Comparison of ENCODE assay signal across 9 mouse cellular contexts in genomic region chr6:127064815-127065214, GRCm38 (mm10). TPM values are rescaled to one million over a fixed set of nuclear protein-coding genes. Genes with fewer than 3 reads are reported as not detected.
A peak's percentile ranks its signal among the peaks of the same experiment; 100 is the strongest.
DNase-seq lines count a peak whose midpoint lies in the region; ATAC-seq lines count a peak whose summit lies in the region.
"Had no signal": no experiment of that assay in that cellular context is flagged by ENCODE, and none has a peak within 500 bp of the region (broad histone marks: within the 10 kb centered on the region; RNA-seq: fewer than 3 reads in every experiment).

No protein-coding gene starts in this region.

- no peak; the same call in 1 of the 2 replicates for ATAC-seq in kidney, embryonic 15.5 days (replicated peaks; ENCODE audit: low FRiP score)
- no peak for ATAC-seq in embryonic facial prominence, embryonic 14.5 days (ENCODE audit: low read depth)
- ATAC-seq in hindbrain, embryonic 16.5 days: no peak
- no peak for ATAC-seq in midbrain, embryonic 14.5 days (ENCODE audit: low FRiP score, low TSS enrichment)

- no peaks in the 10 kb centered on the region for H3K36me3 ChIP-seq in kidney, embryonic 15.5 days
- H3K36me3 ChIP-seq in embryonic facial prominence, embryonic 14.5 days (ENCODE audit: control insufficient read depth, insufficient read depth, low read length): no peaks in the 10 kb centered on the region
- no peaks in the 10 kb centered on the region for H3K36me3 ChIP-seq in hindbrain, embryonic 16.5 days (ENCODE audit: control insufficient read depth, insufficient read depth, low read length)
- H3K36me3 ChIP-seq in midbrain, embryonic 14.5 days (ENCODE audit: control insufficient read depth, insufficient read depth, low read length): no peaks in the 10 kb centered on the region

- no peak overlapping the region for H3K27ac ChIP-seq in kidney, embryonic 15.5 days
- H3K27ac ChIP-seq in embryonic facial prominence, embryonic 14.5 days (replicated peaks; ENCODE audit: low read depth, low read length): no peak overlapping the region
- no peak overlapping the region for H3K27ac ChIP-seq in hindbrain, embryonic 16.5 days (ENCODE audit: low read depth, low read length)
- H3K27ac ChIP-seq in midbrain, embryonic 14.5 days (replicated peaks; ENCODE audit: low read depth, low read length): no peak overlapping the region

- DNase-seq in kidney, adult 9 months: no peak
- DNase-seq in embryonic facial prominence, embryonic 14.5 days (ENCODE audit: low spot score): no peak
- DNase-seq in midbrain, embryonic 14.5 days: peak; percentile 12
- no peak for DNase-seq in Muller cell, postnatal 12 days (ENCODE audit: inconsistent ontology term)
- no peak for DNase-seq in spleen, adult 18-20 months
- DNase-seq in thymus, postnatal 36 days: no peak
- DNase-seq: kidney, adult 11 months had no signal

- H3K9ac ChIP-seq in kidney, embryonic 15.5 days: no peak overlapping the region
- H3K9ac ChIP-seq in embryonic facial prominence, embryonic 14.5 days (ENCODE audit: low read depth, low read length): 0 out of 2 replicates have a peak overlapping the region, but pooled peaks have one; percentile 9
- 0 out of 2 replicates have a peak overlapping the region, but pooled peaks have one; percentile 33 for H3K9ac ChIP-seq in hindbrain, embryonic 16.5 days (ENCODE audit: low read depth, low read length)
- H3K9ac ChIP-seq in midbrain, embryonic 14.5 days (replicated peaks; ENCODE audit: low read length): peak overlapping the region; percentile 36; the same call in 1 of the 2 replicates

- H3K4me3 ChIP-seq in kidney, embryonic 15.5 days (replicated peaks): no peak overlapping the region; the same call in 1 of the 2 replicates
- H3K4me3 ChIP-seq in embryonic facial prominence, embryonic 14.5 days (ENCODE audit: low read depth, low read length): no peak overlapping the region
- H3K4me3 ChIP-seq in hindbrain, embryonic 16.5 days (ENCODE audit: low read length): no peak overlapping the region
- H3K4me3 ChIP-seq in midbrain, embryonic 14.5 days (replicated peaks; ENCODE audit: low read depth, low read length): 0 out of 2 replicates have a peak overlapping the region, but pooled peaks have one; percentile 5

- H3K27me3 ChIP-seq in kidney, embryonic 15.5 days: peaks cover 13% of the 10 kb centered on the region
- H3K27me3 ChIP-seq in embryonic facial prominence, embryonic 14.5 days (replicated peaks; ENCODE audit: control insufficient read depth, insufficient read depth, low read length): no peaks in the 10 kb centered on the region
- H3K27me3 ChIP-seq in hindbrain, embryonic 16.5 days (replicated peaks; ENCODE audit: control insufficient read depth, insufficient read depth, low read length): no peaks in the 10 kb centered on the region; the same call in 1 of the 2 replicates
- H3K27me3 ChIP-seq in midbrain, embryonic 14.5 days (ENCODE audit: control insufficient read depth, insufficient read depth, low read length): no peaks in the 10 kb centered on the region

- 4% methylated on average over 14 of the region's 14 CpGs for WGBS in kidney, embryonic 15.5 days
- WGBS in embryonic facial prominence, embryonic 14.5 days: 5% methylated on average over 14 of the region's 14 CpGs
- 7% methylated on average over 14 of the region's 14 CpGs for whole genome bisulfite sequencing in hindbrain, embryonic 16.5 days
- 8% methylated on average over 14 of the region's 14 CpGs for WGBS in midbrain, embryonic 14.5 days

- H3K9me3 ChIP-seq in kidney, embryonic 15.5 days (replicated peaks): no peaks in the 10 kb centered on the region
- no peaks in the 10 kb centered on the region for H3K9me3 ChIP-seq in embryonic facial prominence, embryonic 14.5 days (ENCODE audit: control insufficient read depth, low read length)
- no peaks in the 10 kb centered on the region for H3K9me3 ChIP-seq in hindbrain, embryonic 16.5 days (ENCODE audit: control insufficient read depth, low read length)
- no peaks in the 10 kb centered on the region for H3K9me3 ChIP-seq in midbrain, embryonic 14.5 days (ENCODE audit: control insufficient read depth, low read length)

- H3K4me2 ChIP-seq in kidney, embryonic 15.5 days: peak overlapping the region; percentile 45
- peak overlapping the region; percentile 21 for H3K4me2 ChIP-seq in embryonic facial prominence, embryonic 14.5 days (ENCODE audit: low read depth, low read length)
- peak overlapping the region; percentile 35 for H3K4me2 ChIP-seq in hindbrain, embryonic 16.5 days (ENCODE audit: low read length)
- peak overlapping the region; percentile 35 for H3K4me2 ChIP-seq in midbrain, embryonic 14.5 days (ENCODE audit: low read length)

- H3K4me1 ChIP-seq in kidney, embryonic 15.5 days: peaks cover 6% of the 10 kb centered on the region
- no peaks in the 10 kb centered on the region for H3K4me1 ChIP-seq in embryonic facial prominence, embryonic 14.5 days (ENCODE audit: control insufficient read depth, insufficient read depth, low read length)
- H3K4me1 ChIP-seq in hindbrain, embryonic 16.5 days (ENCODE audit: control insufficient read depth, insufficient read depth, low read depth, low read length): 0 out of 2 replicates have a peak, but pooled peaks cover 2% of the 10 kb centered on the region
- 0 out of 2 replicates have a peak, but pooled peaks cover 7% of the 10 kb centered on the region for H3K4me1 ChIP-seq in midbrain, embryonic 14.5 days (ENCODE audit: control insufficient read depth, insufficient read depth, low read length)

RNA-seq across cellular contexts. Expression of gene Fgf23, which starts 7.9 kb away (rescaled TPM):
- polyA plus RNA-seq in kidney, embryonic 15.5 days (2015; fragmentation: Nextera tagmentation; extraction: Ambion mirVana): not detected in 2 replicates
- not detected in 2 replicates for polyA plus RNA-seq in embryonic facial prominence, embryonic 14.5 days (2014; fragmentation: Nextera tagmentation; extraction: Ambion mirVana)
- 0.30 and 0.33 TPM in 2 replicates for polyA plus RNA-seq in hindbrain, embryonic 16.5 days (2015; fragmentation: Nextera tagmentation; extraction: Ambion mirVana)
- polyA plus RNA-seq in midbrain, embryonic 14.5 days (2014; fragmentation: Nextera tagmentation; extraction: Ambion mirVana): 0.18 TPM in 1 of 2 replicates, not detected in the other

RNA-seq across cellular contexts. Expression of gene Tigar, which starts 44.5 kb away (rescaled TPM):
- 3.2 and 3.4 TPM in 2 replicates for polyA plus RNA-seq in kidney, embryonic 15.5 days (2015; fragmentation: Nextera tagmentation; extraction: Ambion mirVana)
- 1.8 and 3.3 TPM in 2 replicates for polyA plus RNA-seq in embryonic facial prominence, embryonic 14.5 days (2014; fragmentation: Nextera tagmentation; extraction: Ambion mirVana)
- 6.0 and 8.6 TPM in 2 replicates for polyA plus RNA-seq in hindbrain, embryonic 16.5 days (2015; fragmentation: Nextera tagmentation; extraction: Ambion mirVana)
- 5.0 and 6.5 TPM in 2 replicates for polyA plus RNA-seq in midbrain, embryonic 14.5 days (2014; fragmentation: Nextera tagmentation; extraction: Ambion mirVana)

RNA-seq across cellular contexts. Expression of gene Fgf6, which starts 49.4 kb away (rescaled TPM):
- polyA plus RNA-seq in kidney, embryonic 15.5 days (2015; fragmentation: Nextera tagmentation; extraction: Ambion mirVana): 0.12 and 0.24 TPM in 2 replicates
- 3.5 and 4.8 TPM in 2 replicates for polyA plus RNA-seq in embryonic facial prominence, embryonic 14.5 days (2014; fragmentation: Nextera tagmentation; extraction: Ambion mirVana)
- polyA plus RNA-seq in hindbrain, embryonic 16.5 days (2015; fragmentation: Nextera tagmentation; extraction: Ambion mirVana): 0.07 TPM in 1 of 2 replicates, not detected in the other
- not detected in 2 replicates for polyA plus RNA-seq in midbrain, embryonic 14.5 days (2014; fragmentation: Nextera tagmentation; extraction: Ambion mirVana)
